Mouse (Mus musculus): ENCODE data around the gene Arhgap30.

Arhgap30 gene

DNA sequence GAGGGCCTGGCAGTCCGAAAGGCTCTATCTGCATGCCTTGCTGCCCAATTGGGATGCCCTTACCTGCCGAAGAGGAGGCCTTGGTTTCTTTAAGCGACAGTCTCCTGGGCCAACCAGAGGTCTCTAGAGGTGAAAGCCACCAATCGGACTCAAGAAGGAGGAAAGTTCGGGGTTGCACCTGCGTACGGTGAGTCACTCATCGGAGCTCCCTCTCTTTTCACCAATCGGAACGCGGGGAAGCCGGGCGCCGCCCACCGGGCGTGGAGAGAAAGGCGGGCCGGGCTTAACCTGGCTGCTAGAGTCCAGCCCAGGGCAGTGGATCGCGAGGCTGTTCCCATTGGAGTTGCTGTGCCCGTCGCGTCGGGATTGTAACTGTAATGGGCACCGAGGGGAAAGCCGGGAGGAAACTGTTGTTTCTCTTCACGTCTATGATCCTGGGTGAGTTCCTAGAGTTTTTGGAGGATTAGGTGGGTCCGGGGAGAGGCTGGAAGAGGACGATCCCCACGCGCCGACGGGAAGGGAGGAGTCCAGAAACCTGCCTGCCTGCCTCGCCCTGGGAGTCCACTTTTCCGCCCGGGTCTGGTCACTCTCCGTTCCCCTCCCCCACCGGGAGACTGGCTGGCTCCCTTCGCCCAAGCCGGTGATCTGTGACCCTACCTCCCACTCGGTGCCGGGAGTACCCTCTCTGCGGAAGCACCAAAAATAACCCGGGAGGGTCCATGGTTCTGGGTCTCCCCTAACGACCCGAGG, 48.7 kb downstream of the Arhgap30 start, which contains the start of gene F11r:
Gene F11r, plus strand, starts transcription at position 272 of the 750 bp plus-strand sequence.
- DNase-seq: peak; percentile 99

DNA sequence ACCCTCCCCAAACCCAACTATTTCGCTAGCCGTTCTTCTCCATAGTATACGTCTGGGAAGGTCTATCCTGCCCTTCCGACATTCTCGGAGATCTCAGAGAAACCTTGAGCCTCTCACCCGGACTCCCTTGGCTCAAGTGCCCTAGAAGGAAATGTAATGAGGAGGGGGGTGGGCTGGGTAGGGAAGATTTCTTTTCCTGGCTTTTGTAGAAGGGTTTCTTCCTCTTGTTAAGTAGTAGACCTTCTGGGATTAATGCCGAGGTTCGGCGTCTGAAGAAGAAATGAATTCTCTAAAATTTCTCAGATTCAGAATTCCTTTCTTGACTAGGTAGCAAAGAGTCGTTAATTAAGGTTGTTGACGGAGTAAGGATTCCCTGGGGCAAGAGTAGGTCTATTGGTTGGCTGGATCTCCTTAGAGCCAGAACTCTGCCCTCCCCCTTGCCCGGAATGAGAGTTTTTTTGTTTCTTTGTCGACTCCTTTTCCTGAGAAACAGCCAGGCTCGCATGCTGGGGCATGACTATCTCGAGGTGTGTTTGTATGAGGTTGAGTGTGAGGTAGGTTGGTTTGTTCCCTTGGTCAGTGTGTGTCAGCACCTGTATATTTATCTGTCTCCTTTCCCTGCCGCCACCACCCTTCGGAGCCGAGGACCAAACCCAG, 49.4 kb downstream of the Arhgap30 start:
- DNase-seq: peak; percentile 91

DNA sequence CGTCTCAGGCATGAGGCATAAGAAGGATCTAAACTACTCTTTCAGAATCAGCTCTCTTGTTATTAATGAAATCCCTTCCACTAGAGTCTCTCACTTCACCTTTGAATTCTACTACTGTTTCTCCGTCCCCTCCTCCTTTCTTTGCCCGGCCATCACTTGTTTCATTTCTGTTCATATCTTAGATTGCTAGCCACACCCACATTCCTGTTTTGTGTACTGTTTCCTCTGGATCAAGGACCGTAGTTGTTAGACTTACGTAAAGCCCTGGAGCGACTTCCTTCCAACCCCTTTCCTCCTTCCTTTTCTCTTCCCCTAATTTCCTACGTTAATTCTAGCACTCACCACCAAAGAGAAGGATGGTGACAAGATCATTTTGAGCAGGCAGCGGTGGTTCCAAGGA, 50.3 kb downstream of the Arhgap30 start:
- peak; percentile 91 for DNase-seq

DNA sequence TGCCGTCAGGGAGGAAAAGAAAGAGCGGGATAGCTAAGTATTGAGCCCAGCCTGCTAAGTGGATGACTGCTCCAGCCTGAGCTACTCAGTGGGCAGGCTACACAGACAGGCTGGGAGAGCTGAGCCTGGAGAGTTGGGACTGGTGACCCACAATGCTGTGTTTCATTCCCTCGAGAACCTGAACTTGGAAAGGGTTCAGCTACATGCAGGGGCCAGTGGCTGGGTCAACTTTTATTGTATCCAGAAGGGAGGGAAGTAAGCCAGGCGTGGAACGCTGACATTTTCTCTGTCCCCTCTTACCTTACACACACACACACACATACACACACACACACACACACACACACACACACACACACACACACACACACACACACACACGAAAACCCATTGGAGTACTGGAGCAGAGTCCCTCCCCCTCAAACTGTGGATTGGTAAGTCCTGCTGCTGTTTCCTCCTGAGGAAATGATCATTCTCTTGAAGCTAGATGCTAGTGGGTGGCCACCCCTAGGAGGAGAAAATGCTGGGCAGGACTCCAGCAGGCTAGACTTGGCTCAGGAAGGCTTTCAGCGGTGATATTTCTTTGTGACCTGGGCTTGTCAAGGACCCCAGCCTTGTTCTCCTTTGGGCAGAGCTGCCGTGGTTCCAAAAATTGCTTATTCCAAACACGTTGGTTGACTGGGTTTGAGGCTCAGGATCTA, 51.4 kb downstream of the Arhgap30 start:
- peak; percentile 99 for DNase-seq

DNA sequence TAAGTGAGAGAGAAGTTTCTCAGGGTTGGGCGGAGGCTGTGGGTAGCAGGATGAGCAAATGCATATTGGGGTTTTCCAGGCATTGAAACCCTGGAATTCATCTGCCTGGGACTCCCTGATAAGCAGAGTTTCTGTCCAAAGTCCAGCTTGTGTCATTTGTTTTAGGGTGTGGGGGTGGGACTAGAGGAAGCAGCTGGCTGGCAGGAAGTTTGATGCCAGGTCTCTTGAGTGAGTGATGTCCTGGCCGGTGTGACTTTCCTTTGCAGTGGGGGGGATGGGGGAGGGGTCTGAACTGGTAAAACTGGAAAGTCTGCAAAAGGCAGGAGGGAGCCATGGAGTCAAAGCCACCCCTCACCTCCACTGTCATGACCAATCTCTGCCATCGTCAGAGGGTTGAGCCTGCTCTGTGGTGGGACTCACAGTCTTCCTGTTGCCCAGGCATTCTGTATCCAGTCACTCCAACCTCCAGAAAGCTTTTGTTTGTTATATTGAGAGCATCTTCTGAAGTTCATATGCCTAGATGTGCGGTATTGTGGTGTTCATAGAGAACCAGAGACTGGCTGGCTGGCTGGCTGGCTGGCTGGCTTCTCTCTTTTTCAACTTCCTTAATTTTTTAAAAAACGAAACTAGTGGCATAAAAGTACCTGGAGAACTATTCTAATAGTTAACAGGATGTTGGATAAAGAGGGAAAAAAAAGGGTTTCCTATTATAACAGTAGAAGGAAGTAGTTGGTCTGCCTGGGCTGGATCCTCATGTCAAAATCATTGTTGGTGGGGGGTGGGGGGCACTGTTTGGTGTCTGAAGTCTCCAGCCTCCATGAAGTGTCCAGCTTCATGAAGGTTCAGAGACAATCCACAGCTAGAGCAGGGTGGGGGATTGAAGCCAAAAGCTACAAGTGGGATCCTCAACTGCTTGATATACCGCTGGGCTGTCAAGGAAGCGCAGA, 53.0 kb downstream of the Arhgap30 start:
- peak; percentile 95 for DNase-seq

DNA sequence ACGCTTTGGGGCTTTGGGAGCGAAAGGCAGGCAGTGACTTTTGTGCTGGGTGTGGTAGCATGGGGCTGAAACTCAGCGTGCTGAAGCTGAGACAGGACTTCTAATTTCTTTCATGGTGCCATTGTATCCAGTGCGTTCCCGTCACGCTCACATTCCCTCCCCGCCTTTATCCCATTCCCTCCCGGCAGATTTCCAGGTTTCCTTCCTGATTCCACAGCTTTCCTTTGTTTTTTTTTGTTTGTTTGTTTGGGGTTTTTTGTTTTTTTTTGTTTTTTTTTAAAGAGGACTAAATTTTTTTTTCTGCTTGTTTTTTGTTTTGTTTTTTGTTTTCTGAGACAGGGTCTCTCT, 53.6 kb downstream of the Arhgap30 start:
- DNase-seq: peak; percentile 90

DNA sequence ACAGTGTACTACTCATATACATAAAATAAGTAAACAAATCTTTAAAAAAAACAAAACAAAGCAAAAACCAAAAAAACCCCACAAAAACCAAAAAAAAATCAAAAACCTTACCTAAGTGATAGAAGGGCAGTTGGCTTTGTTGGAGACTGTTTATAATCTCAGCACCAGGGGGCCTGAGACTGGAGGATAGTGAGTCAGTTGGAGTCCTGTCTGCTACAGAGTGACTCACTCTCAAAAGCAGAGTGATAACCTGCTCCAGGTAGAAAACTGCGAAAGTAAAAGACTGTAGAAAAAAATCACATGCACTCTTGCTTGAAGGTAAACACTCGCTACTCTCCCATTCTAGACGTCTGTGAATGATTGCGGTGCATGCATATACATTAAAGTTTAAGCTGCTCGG, 56.3 kb downstream of the Arhgap30 start:
- DNase-seq: no peak

DNA sequence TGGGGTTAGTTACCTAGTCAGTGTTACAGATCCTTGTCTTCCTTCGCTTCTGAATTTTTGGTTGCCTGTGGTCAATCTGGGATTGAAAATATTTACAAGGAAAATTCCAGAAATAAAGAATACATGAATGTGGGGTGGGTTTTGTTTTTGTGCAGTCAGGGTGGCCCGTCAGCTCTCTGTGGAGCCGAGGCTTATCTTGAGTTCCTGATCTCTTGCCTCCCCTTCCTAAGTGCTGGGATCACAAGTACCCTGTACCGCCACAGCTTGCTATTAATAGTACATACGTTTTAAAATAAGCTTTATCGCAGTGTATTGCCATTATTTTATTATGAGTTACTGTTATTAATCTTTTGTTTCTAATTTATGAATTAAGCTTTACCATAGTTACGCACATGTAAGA, 58.1 kb downstream of the Arhgap30 start:
- DNase-seq: peak; percentile 79

DNA sequence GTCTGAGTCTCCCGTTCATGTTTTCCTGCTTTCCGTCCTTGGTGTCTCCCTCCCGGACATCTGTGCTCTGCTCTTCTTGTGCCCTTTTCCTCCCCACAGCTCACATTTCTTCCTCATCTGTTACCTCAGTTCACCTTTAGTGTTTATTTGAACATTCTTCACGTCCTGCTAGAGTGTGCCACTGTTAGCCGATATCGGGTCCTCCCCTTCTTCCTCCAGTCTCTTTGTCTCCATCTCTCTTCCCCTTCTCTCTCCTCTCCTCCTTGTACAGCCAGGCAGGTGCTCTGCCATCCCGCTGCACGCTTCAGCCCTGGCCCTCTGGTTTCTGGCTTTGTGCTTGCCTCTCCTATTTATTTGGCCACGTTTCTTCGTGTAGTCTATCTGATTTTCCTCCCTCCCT, 58.9 kb downstream of the Arhgap30 start:
- DNase-seq: no peak

DNA sequence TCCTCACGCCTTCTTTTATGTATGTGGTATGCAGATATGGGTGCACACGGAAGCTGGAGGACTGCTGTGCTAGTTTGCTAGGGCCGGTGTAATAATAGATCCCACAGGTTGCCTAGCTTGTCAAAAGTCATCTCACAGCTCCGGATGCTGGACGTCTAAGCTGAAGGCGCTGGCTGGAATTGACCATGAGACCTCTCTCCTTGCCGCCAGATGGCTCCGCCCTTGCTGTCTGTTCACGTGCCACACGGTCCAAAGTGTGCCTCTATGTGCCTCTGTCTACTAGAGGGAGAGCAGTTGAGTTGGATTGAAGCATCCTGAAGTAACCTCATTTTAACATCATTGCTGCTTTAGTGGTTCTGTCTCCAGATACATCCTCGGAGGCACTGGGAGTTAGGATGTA, 61.3 kb downstream of the Arhgap30 start:
- DNase-seq: peak; percentile 88

DNA sequence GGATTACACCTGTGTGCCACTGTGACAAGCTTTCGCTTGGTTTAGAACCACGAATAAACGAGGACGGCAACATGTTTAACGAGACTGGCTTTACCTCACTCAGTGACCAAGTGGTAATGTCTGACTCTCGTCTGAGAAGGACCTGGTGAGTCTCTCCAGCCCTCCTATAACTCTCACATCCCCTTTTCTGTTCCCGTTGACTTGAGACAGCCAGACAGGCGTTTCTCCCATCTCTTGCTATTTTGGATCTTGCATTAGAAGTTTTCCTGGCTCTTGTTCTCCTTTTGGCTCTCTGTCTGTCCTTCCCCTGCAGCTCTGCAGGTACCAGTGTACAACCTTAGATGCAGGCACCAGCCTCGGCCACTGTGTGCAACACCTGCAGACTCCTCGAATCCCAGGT, 62.2 kb downstream of the Arhgap30 start:
- DNase-seq: peak; percentile 90

DNA sequence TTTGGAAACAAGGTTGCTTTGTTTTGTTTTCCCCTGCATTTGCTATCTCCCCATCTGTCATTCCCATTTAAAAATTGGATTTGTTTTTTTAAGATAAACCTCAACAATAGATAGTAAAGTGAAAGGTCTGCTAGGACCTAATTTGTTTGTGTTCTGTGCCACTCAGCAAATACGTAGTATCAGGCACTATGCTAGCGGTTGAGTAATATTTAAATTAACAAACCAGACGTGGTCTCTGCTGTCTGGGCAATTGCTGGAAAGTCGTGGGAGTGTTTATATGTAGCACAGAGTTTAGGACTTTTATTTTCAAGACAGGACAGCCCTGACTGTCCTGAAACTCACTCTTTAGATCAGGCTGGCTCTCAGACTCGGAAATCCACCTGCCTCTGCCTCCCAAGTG, 63.8 kb downstream of the Arhgap30 start:
- DNase-seq: no peak

DNA sequence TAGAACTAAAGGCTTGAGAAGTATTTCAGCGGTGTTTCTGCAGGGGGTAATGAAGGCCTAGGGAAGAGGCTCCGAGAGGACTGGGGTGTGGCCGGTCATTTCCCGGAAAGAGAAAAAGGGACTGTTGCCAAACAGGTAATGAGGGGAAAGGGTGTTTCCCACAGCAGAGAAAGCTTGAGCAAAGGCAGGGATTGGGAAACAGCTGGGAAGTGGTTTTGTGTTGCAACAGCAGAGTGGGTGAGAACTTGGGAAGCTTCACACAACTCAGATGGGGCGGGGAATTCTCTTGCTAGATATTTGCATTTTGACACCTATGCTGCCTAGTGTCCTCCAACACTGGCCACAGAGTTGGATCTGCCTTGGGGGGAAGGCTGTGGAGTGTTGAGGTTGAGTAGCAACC, 64.2 kb downstream of the Arhgap30 start:
- peak; percentile 97 for DNase-seq

DNA sequence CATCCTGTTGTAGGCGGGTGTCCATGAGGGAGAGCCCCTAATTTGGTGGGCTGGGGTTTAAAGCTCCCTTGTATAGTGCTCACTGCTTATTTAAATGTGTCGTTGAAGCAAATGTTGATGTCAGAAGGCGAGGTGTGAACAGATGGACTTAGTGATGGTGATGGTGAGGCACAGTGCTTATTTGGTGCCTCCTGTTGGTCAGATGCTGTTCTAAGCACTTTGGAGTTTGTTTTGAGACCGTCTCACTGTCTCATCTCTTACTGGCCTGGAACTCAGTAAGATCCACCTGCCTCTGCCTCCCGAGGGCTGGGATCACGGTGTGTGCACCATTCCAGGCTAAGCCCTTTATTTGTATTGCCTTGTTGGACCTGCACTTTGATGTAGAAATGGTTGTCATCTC, 66.2 kb downstream of the Arhgap30 start:
- DNase-seq: no peak

DNA sequence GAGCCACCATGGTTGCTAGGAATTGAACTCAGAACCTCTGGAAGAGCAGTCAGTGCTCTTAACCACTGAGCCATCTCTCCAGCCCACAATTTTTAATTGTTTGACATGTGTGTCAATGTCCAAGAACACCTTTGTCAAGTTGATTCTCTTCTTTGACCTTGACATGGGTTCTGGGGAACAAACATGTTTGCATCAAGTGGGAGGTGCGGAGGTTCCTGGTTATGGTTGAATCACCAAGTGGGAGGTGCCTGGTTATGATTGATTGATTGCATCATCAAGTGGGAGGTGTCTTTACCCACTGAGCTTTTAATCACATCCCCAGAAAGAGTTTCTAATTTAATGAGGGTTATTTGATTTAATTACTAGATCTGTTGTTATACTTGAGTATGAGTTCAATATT, 68.8 kb downstream of the Arhgap30 start:
- no peak for DNase-seq

DNA sequence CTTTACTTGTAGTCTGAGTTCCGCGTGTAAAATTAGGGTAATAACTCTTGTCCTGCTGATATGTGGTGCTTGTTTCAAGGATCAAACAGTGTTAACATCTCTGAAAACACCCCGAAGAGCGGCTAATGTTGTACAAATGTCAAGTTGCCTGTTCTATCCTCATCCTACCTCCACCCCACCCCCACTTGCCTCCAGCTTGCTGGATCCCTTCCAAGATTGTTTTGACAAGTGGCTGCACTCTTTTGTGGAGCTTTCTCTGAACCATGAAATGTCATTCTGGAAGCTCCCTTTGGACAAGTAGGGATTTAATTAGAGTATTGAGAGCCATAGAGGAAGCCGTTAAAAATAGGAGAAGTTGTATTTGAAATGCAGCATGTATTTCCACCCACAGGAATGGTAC, 71.0 kb downstream of the Arhgap30 start:
- peak; percentile 64 for DNase-seq

All from heart, adult 11 months (tissue).